In genomic region chr3:87150056-87150688, GRCm38 (mm10) we compare ENCODE assay signal across 9 mouse cellular contexts. TPM values are rescaled to one million over a fixed set of nuclear protein-coding genes. Genes with fewer than 3 reads are reported as not detected.
DNase-seq lines count a peak whose midpoint lies in the region; ATAC-seq and TF ChIP-seq lines count a peak whose summit lies in the region.
"Had no signal": no experiment of that assay in that cellular context is flagged by ENCODE, and none has a peak within 500 bp of the region (broad histone marks: within the 10 kb centered on the region; RNA-seq: fewer than 3 reads in every experiment).

No protein-coding gene starts in this region.

- H3K36me3 ChIP-seq in heart, embryonic 10.5 days: peaks cover 17% of the 10 kb centered on the region; the same call in 1 of the 2 replicates
- H3K36me3 ChIP-seq in hindbrain, embryonic 11.5 days (ENCODE audit: control insufficient read depth, insufficient read depth, low read length): peaks cover 3% of the 10 kb centered on the region; the same call in 1 of the 2 replicates
- H3K36me3 ChIP-seq in midbrain, embryonic 13.5 days: no peaks in the 10 kb centered on the region

- ATAC-seq in Patski: peak; percentile 48
- no peak for ATAC-seq in hindbrain, embryonic 11.5 days (ENCODE audit: low FRiP score)
- no peak for ATAC-seq in midbrain, embryonic 13.5 days

- no peaks in the 10 kb centered on the region for H3K27me3 ChIP-seq in heart, embryonic 10.5 days (ENCODE audit: insufficient read depth, poor library complexity, severe bottlenecking)
- H3K27me3 ChIP-seq in Patski: no peaks in the 10 kb centered on the region
- H3K27me3 ChIP-seq in hindbrain, embryonic 11.5 days (ENCODE audit: control insufficient read depth, insufficient read depth, low read length): no peaks in the 10 kb centered on the region
- no peaks in the 10 kb centered on the region for H3K27me3 ChIP-seq in midbrain, embryonic 13.5 days

- POLR2A ChIA-PET in Patski (lab: Charles Lee): interaction anchor here (0.8 to 4.7 kb wide), 8 partner anchors 8 to 52 kb away, joined by 3 to 25 read pairs (median 4); partner anchors contain the start of gene Kirrel

- peaks cover 70% of the 10 kb centered on the region for H3K4me1 ChIP-seq in heart, embryonic 10.5 days
- peaks cover 26% of the 10 kb centered on the region for H3K4me1 ChIP-seq in hindbrain, embryonic 11.5 days (replicated peaks; ENCODE audit: control insufficient read depth, insufficient read depth, low read length)
- H3K4me1 ChIP-seq in midbrain, embryonic 13.5 days (replicated peaks): peaks cover 54% of the 10 kb centered on the region

- WGBS in heart, embryonic 10.5 days: 12% methylated on average over 8 of the region's 8 CpGs
- WGBS in hindbrain, embryonic 11.5 days: 10% methylated on average over 8 of the region's 8 CpGs
- 15% methylated on average over 8 of the region's 8 CpGs for WGBS in midbrain, embryonic 13.5 days

- H3K4me2 ChIP-seq in hindbrain, embryonic 11.5 days (replicated peaks; ENCODE audit: low read depth, low read length): no peak overlapping the region
- H3K4me2 ChIP-seq in midbrain, embryonic 13.5 days (replicated peaks): peak overlapping the region; percentile 35

- no peak for DNase-seq in heart, embryonic 10.5 days (ENCODE audit: low spot score)
- DNase-seq in heart, postnatal 14 days: no peak
- DNase-seq in Patski (ENCODE audit: low read depth, low spot score): no peak
- no peak for DNase-seq in hindbrain, embryonic 11.5 days (ENCODE audit: low spot score)
- DNase-seq in urinary bladder, postnatal 25 days (ENCODE audit: low spot score): no peak
- no peak for DNase-seq in thymus, postnatal 0 days (ENCODE audit: low spot score)
- DNase-seq in gastrocnemius, adult 18-20 months (ENCODE audit: low spot score): no peak

- no peak for TF ChIP-seq CTCF in Patski (IDR thresholded peaks at IDR 0.05)

- H3K27ac ChIP-seq in heart, embryonic 10.5 days: peak overlapping the region; percentile 96
- peak overlapping the region; percentile 90 for H3K27ac ChIP-seq in hindbrain, embryonic 11.5 days (ENCODE audit: low read depth, low read length)
- peak overlapping the region; percentile 83 for H3K27ac ChIP-seq in midbrain, embryonic 13.5 days

- in situ Hi-C loops in Patski (cut with MboI; ENCODE audit: low pct_unique_long_range_greater_than_20kb): no loop called here

- H3K4me3 ChIP-seq in heart, embryonic 10.5 days: peak overlapping the region; percentile 38; the same call in 1 of the 2 replicates
- no peak overlapping the region for H3K4me3 ChIP-seq in hindbrain, embryonic 11.5 days (ENCODE audit: low read depth, low read length)
- H3K4me3 ChIP-seq in midbrain, embryonic 13.5 days (replicated peaks): no peak overlapping the region
- H3K4me3 ChIP-seq: erythroblast, embryonic 14.5 days had no signal

- H3K9ac ChIP-seq in hindbrain, embryonic 11.5 days (ENCODE audit: low read depth, low read length): 0 out of 2 replicates have a peak overlapping the region, but pooled peaks have one; percentile 19
- peak overlapping the region; percentile 55 for H3K9ac ChIP-seq in midbrain, embryonic 13.5 days (replicated peaks)

- CTCF ChIA-PET in Patski (lab: Charles Lee): interaction anchor here (0.7 to 3.6 kb wide), 10 partner anchors 8 to 119 kb away, joined by 3 to 16 read pairs (median 4); partner anchors contain the start of gene Kirrel

- H3K9me3 ChIP-seq in heart, embryonic 10.5 days: no peaks in the 10 kb centered on the region
- no peaks in the 10 kb centered on the region for H3K9me3 ChIP-seq in hindbrain, embryonic 11.5 days (ENCODE audit: control insufficient read depth, low read length)
- no peaks in the 10 kb centered on the region for H3K9me3 ChIP-seq in midbrain, embryonic 13.5 days

- intact Hi-C loops in heart, postnatal 14 days (cut with DNase I): no loop called here

RNA-seq across cellular contexts. Expression of gene Kirrel, which starts 24.4 kb away (rescaled TPM):
- polyA plus RNA-seq in heart, embryonic 10.5 days (2016; fragmentation: Nextera tagmentation; extraction: Ambion mirVana): 17.9 and 27.9 TPM in 2 replicates
- total RNA-seq in heart, postnatal 14 days (2021): 1 to 10 TPM; 8.8 to 9.9 TPM
- 156 TPM for polyA plus RNA-seq in Patski (2021)
- polyA plus RNA-seq in hindbrain, embryonic 11.5 days (2014; fragmentation: Nextera tagmentation; extraction: Ambion mirVana): 7.3 and 11.5 TPM in 2 replicates
- polyA plus RNA-seq in midbrain, embryonic 13.5 days (2015; fragmentation: Nextera tagmentation; extraction: Ambion mirVana): 8.4 and 10.1 TPM in 2 replicates
- 1.2 and 1.3 TPM in 2 replicates for polyA plus RNA-seq in thymus, postnatal 0 days (2015; fragmentation: Nextera tagmentation; extraction: Ambion mirVana)
- total RNA-seq in gastrocnemius, adult 18-20 months (2021): 1 to 10 TPM; 2.7 to 4.9 TPM
- polyA plus RNA-seq: erythroblast, embryonic 14.5 days had no signal
